ENCODE assay signal across 25 mouse cellular contexts in the genomic region with DNA sequence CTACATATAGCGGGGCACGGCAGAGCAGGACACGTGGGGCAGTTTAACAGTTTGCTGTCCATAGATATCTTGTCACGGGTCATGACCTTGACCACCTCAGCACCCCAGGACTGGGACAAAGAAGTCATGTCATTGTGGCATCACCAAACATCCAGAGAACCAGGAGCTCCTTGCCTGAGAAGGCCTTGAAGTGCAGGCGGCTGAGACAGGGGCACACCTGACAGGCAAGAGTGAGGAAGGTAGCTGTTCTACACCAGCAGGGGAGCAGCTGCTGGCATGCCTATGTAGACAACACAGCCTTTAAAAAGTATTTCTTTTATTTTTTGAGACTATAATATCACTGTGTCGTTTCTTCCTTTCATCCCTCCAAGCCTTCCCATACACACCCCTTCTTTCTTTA. TPM values are rescaled to one million over a fixed set of nuclear protein-coding genes. Genes with fewer than 3 reads are reported as not detected.
DNase-seq lines count a peak whose midpoint lies in the region; ATAC-seq and TF ChIP-seq lines count a peak whose summit lies in the region.
"Had no signal": no experiment of that assay in that cellular context is flagged by ENCODE, and none has a peak within 500 bp of the region (broad histone marks: within the 10 kb centered on the region; RNA-seq: fewer than 3 reads in every experiment).

No protein-coding gene starts in this region.

- DNase-seq in liver, embryonic 11.5 days (ENCODE audit: low spot score): no peak
- no peak for DNase-seq in liver
- DNase-seq in thymus, postnatal 14 days: peak; percentile 49
- no peak for DNase-seq in right cerebral cortex, postnatal 10 days (ENCODE audit: low spot score in 2 of 2)
- DNase-seq in left cerebral cortex, adult 2 months (ENCODE audit: extremely low spot score in 1 of 2, low spot score in 2 of 2): no peak
- no peak for DNase-seq in heart, adult 8-10 months (ENCODE audit: low spot score)
- DNase-seq: cerebellum, adult 11-12 months; gastrocnemius, postnatal 25 days; kidney, postnatal 10 days had no signal

- no peak for TF ChIP-seq CTCF in ES-Bruce4 (IDR thresholded peaks at IDR 0.05; ENCODE audit: low read depth, low read length)
- TF ChIP-seq CTCF in left cerebral cortex, adult 2 months (IDR thresholded peaks at IDR 0.05): no peak

- TF ChIP-seq EP300 in ES-Bruce4 (IDR thresholded peaks at IDR 0.05; ENCODE audit: insufficient read depth, low read depth, low read length): no peak

- no peak for ATAC-seq in liver, embryonic 11.5 days (replicated peaks; ENCODE audit: low FRiP score)
- ATAC-seq in liver, embryonic 15.5 days (ENCODE audit: insufficient read depth): no peak
- ATAC-seq: intestine, embryonic 15.5 days; midbrain, embryonic 16.5 days had no signal

- no peak overlapping the region for H3K27ac ChIP-seq in liver, embryonic 11.5 days (ENCODE audit: low read depth, low read length)
- H3K27ac ChIP-seq in ES-Bruce4 (ENCODE audit: insufficient read depth, low read length): no peak overlapping the region
- H3K27ac ChIP-seq in liver, embryonic 15.5 days (replicated peaks): no peak overlapping the region
- H3K27ac ChIP-seq in left cerebral cortex, adult 2 months: no peak overlapping the region
- H3K27ac ChIP-seq: embryonic facial prominence, embryonic 12.5 days; forebrain, embryonic 10.5 days; hindbrain, embryonic 13.5 days; intestine, embryonic 15.5 days; limb, embryonic 10.5 days; neural tube, embryonic 12.5 days had no signal

- WGBS in liver, embryonic 11.5 days: 67% methylated on average over 6 of the region's 6 CpGs
- 50% methylated on average over 6 of the region's 6 CpGs for whole genome bisulfite sequencing in liver, embryonic 15.5 days (ENCODE audit: insufficient replicate concordance)

- H3K9me3 ChIP-seq in liver, embryonic 11.5 days (ENCODE audit: control insufficient read depth, low read length): no peaks in the 10 kb centered on the region
- H3K9me3 ChIP-seq in ES-Bruce4 (replicated peaks; ENCODE audit: control insufficient read depth, insufficient read depth, low read length, poor library complexity, severe bottlenecking): no peaks in the 10 kb centered on the region
- H3K9me3 ChIP-seq in liver, embryonic 15.5 days (replicated peaks): no peaks in the 10 kb centered on the region
- H3K9me3 ChIP-seq: embryonic facial prominence, embryonic 12.5 days; forebrain, embryonic 10.5 days; hindbrain, embryonic 13.5 days; intestine, embryonic 15.5 days; neural tube, embryonic 12.5 days had no signal

- TF ChIP-seq POLR2A in ES-Bruce4 (IDR thresholded peaks at IDR 0.05; ENCODE audit: insufficient read depth, low read length): no peak

- H3K4me3 ChIP-seq in liver, embryonic 11.5 days (ENCODE audit: low read depth, low read length): no peak overlapping the region
- peak overlapping the region; percentile 11; the same call in 1 of the 2 replicates for H3K4me3 ChIP-seq in ES-Bruce4 (ENCODE audit: low read depth, low read length)
- no peak overlapping the region for H3K4me3 ChIP-seq in liver, embryonic 15.5 days (replicated peaks)
- no peak overlapping the region for H3K4me3 ChIP-seq in left cerebral cortex, adult 2 months
- H3K4me3 ChIP-seq: embryonic facial prominence, embryonic 12.5 days; forebrain, embryonic 10.5 days; hindbrain, embryonic 13.5 days; intestine, embryonic 15.5 days; limb, embryonic 10.5 days; neural tube, embryonic 12.5 days had no signal

- no peak overlapping the region; the same call in 1 of the 2 replicates for H3K9ac ChIP-seq in liver, embryonic 11.5 days (ENCODE audit: low read depth, low read length)
- no peak overlapping the region for H3K9ac ChIP-seq in ES-Bruce4 (ENCODE audit: low read depth, poor library complexity, severe bottlenecking)
- no peak overlapping the region for H3K9ac ChIP-seq in liver, embryonic 15.5 days
- H3K9ac ChIP-seq: embryonic facial prominence, embryonic 12.5 days; hindbrain, embryonic 13.5 days; intestine, embryonic 15.5 days; lung, embryonic 14.5 days; neural tube, embryonic 12.5 days had no signal

- no peaks in the 10 kb centered on the region for H3K4me1 ChIP-seq in liver, embryonic 11.5 days (replicated peaks; ENCODE audit: control insufficient read depth, insufficient read depth, low read length)
- H3K4me1 ChIP-seq in ES-Bruce4 (ENCODE audit: control insufficient read depth, insufficient read depth, low read length): peaks cover 2% of the 10 kb centered on the region
- H3K4me1 ChIP-seq in liver, embryonic 15.5 days (replicated peaks): peaks cover 10% of the 10 kb centered on the region; the same call in 1 of the 2 replicates
- H3K4me1 ChIP-seq: embryonic facial prominence, embryonic 12.5 days; forebrain, embryonic 10.5 days; hindbrain, embryonic 13.5 days; intestine, embryonic 15.5 days; neural tube, embryonic 12.5 days had no signal

- H3K4me2 ChIP-seq in liver, embryonic 11.5 days: peak overlapping the region; percentile 39
- H3K4me2 ChIP-seq in liver, embryonic 15.5 days: peak overlapping the region; percentile 42
- H3K4me2 ChIP-seq: embryonic facial prominence, embryonic 12.5 days; hindbrain, embryonic 13.5 days; intestine, embryonic 15.5 days; lung, embryonic 14.5 days; neural tube, embryonic 12.5 days had no signal

- intact Hi-C loops in left cerebral cortex, adult 2 months (cut with DNase I): no loop called here

- H3K27me3 ChIP-seq in liver, embryonic 11.5 days (replicated peaks; ENCODE audit: control insufficient read depth, insufficient read depth, low read length): no peaks in the 10 kb centered on the region
- no peaks in the 10 kb centered on the region for H3K27me3 ChIP-seq in ES-Bruce4 (ENCODE audit: control insufficient read depth, insufficient read depth, low read length, poor library complexity, severe bottlenecking)
- peaks cover 6% of the 10 kb centered on the region; the same call in 1 of the 2 replicates for H3K27me3 ChIP-seq in liver, embryonic 15.5 days
- H3K27me3 ChIP-seq: embryonic facial prominence, embryonic 12.5 days; hindbrain, embryonic 13.5 days; intestine, embryonic 15.5 days; neural tube, embryonic 12.5 days had no signal

- no peaks in the 10 kb centered on the region for H3K36me3 ChIP-seq in liver, embryonic 11.5 days (ENCODE audit: control insufficient read depth, insufficient read depth, low read length)
- H3K36me3 ChIP-seq in ES-Bruce4 (ENCODE audit: control insufficient read depth, insufficient read depth, low read length, poor library complexity, severe bottlenecking): no peaks in the 10 kb centered on the region
- H3K36me3 ChIP-seq in liver, embryonic 15.5 days (replicated peaks): no peaks in the 10 kb centered on the region
- H3K36me3 ChIP-seq: embryonic facial prominence, embryonic 12.5 days; hindbrain, embryonic 13.5 days; intestine, embryonic 15.5 days; limb, embryonic 10.5 days; neural tube, embryonic 12.5 days had no signal

RNA-seq across cellular contexts. Expression of gene Treh, which starts 26.7 kb away (rescaled TPM):
- polyA plus RNA-seq in liver, embryonic 11.5 days (2014; fragmentation: Nextera tagmentation; extraction: Ambion mirVana): not detected in 2 replicates
- polyA plus RNA-seq in ES-Bruce4 (2011; ENCODE audit: insufficient read depth, insufficient read length, low read depth, missing spikeins): not detected in 2 replicates
- polyA plus RNA-seq in liver, embryonic 15.5 days (2015; fragmentation: Nextera tagmentation; extraction: Ambion mirVana): not detected in 2 replicates
- under 1 TPM in 1 of 2 experiments, not detected in 1; 0.16 TPM for total RNA-seq in left cerebral cortex, adult 2 months (2021)
- total RNA-seq in heart, adult 8-10 months (2022): not detected
- total RNA-seq: adrenal gland, adult 18-20 months; common myeloid progenitor, adult 5-6 weeks; gastrocnemius, postnatal 25 days; layer of hippocampus, postnatal 14 days had no signal
- polyA plus RNA-seq: C2C12; embryonic facial prominence, embryonic 12.5 days; forebrain, embryonic 10.5 days; heart, embryonic 14.5 days; hindbrain, embryonic 13.5 days; intestine, embryonic 15.5 days; limb, embryonic 10.5 days; lung, embryonic 14.5 days; midbrain, embryonic 16.5 days; neural tube, embryonic 12.5 days; testis, adult 2 months had no signal

RNA-seq across cellular contexts. Expression of gene Ddx6, which starts 41.7 kb away (rescaled TPM):
- 8.4 and 10.2 TPM in 2 replicates for polyA plus RNA-seq in liver, embryonic 11.5 days (2014; fragmentation: Nextera tagmentation; extraction: Ambion mirVana)
- polyA plus RNA-seq in ES-Bruce4 (2011; ENCODE audit: insufficient read depth, insufficient read length, low read depth, missing spikeins): 165 and 176 TPM in 2 replicates
- polyA plus RNA-seq in liver, embryonic 15.5 days (2015; fragmentation: Nextera tagmentation; extraction: Ambion mirVana): 6.1 and 6.6 TPM in 2 replicates
- total RNA-seq in left cerebral cortex, adult 2 months (2021): 100 to 1,000 TPM; 145 to 148 TPM
- total RNA-seq in heart, adult 8-10 months (2022): 10 to 100 TPM; 78.5 to 93.2 (median 88.8) TPM

Comparison
In these comparisons a context has a peak if more than half of its experiments do, and no peak if none do; other contexts are left out.
1. RNA of gene Ddx6, which starts 41.7 kb away (polyA plus RNA-seq): 165 to 176 TPM in ES-Bruce4; 8.4 to 10.2 TPM in liver, embryonic 11.5 days and 6.1 to 6.6 TPM in liver, embryonic 15.5 days; every median in the first group is over 10 times any median in the second.